Mouse (Mus musculus) megakaryocyte, embryonic 14.5 days (primary cell): ENCODE measurements around the gene Trpc3.

Experiments
- FLI1 ChIP-seq: IDR thresholded peaks from 2 replicates; pipeline ENCODE4 v1.6.1; 2012; ENCODE audit warnings: low read length, inconsistent platforms, mixed read lengths
- GATA1 ChIP-seq: IDR thresholded peaks from 3 replicates; pipeline ENCODE4 v1.6.1; 2012; ENCODE audit warnings: mixed read lengths, low read length, inconsistent platforms, borderline replicate concordance

DNA sequence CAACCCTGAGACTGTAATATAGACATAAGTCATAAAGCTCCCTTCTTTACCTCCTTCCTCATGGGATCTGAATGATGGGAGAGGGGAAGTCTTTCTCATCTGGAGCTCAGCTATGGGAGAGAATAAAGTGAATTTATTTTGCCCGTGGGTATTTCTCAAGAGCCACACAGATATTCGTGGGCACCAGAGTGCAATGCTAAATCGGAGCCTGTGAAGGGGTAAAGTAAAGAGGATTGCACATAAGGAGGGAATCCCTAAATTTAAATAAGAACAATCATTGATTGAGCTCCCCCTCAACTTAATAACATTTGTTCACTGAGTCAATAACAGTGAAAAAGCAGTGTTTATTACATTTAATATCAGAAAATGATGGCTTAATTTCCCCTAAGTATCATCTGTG, 19.6 kb upstream of the Trpc3 start:
- TF ChIP-seq GATA1 (no peak), FLI1 (no peak)
